Mouse (Mus musculus) testis, adult 2 months (tissue): ENCODE measurements around the gene Rcsd1.

Source experiments
- CTCF ChIP-seq: fragments of 200-500 bp; IDR thresholded peaks from 2 replicates; pipeline ENCODE4 v1.5.1; 2012; ENCODE audit warnings: low read depth, mild to moderate bottlenecking, inconsistent platforms, low read length, moderate library complexity; ENCODE audit not compliant: control insufficient read depth, insufficient read depth, insufficient replicate concordance
- POLR2A ChIP-seq: fragments of 200-500 bp; IDR thresholded peaks from 2 replicates; pipeline ENCODE4 v1.6.1; 2012; ENCODE audit warnings: low read depth, mild to moderate bottlenecking, inconsistent platforms, low read length, moderate library complexity; ENCODE audit not compliant: control insufficient read depth

- no peak for TF ChIP-seq CTCF
- TF ChIP-seq POLR2A = no peak
These were observed 28.3 kb downstream of the Rcsd1 start for GRCm38 (mm10) chr1:165681045-165681794.
